Mouse (Mus musculus): ENCODE data around the gene Pef1. TPM values are rescaled to one million over a fixed set of nuclear protein-coding genes. Genes with fewer than 3 reads are reported as not detected.

The Pef1 gene
- polyA plus RNA-seq (2012; rRNA removed) = 47.1 and 52.5 TPM in 2 replicates

GRCm38 (mm10) chr4:130102111-130102651 is at the start of gene Pef1:
Pef1 (plus strand) TSS chr4:130102558.
- TF ChIP-seq CTCF (IDR thresholded peaks at IDR 0.05; ENCODE audit: extremely low read depth, insufficient read depth, insufficient read length, insufficient replicate concordance) (no peak), POLR2A (IDR thresholded peaks at IDR 0.05; ENCODE audit: low read depth, low read length) (no peak)
- WGBS = 31% methylated on average over 6 of the region's 6 CpGs
- no peak for DNase-seq (ENCODE audit: low read depth in 1 of 2, low spot score in 2 of 2)

GRCm38 (mm10) chr4:130053111-130053510 is 49.2 kb upstream of the Pef1 start:
- DNase-seq (ENCODE audit: low read depth in 1 of 2, low spot score in 2 of 2) = no peak
- TF ChIP-seq CTCF (IDR thresholded peaks at IDR 0.05; ENCODE audit: extremely low read depth, insufficient read depth, insufficient read length, insufficient replicate concordance) (no peak), POLR2A (IDR thresholded peaks at IDR 0.05; ENCODE audit: low read depth, low read length) (no peak)
- Histone ChIP-seq H3K27ac (ENCODE audit: insufficient read depth, low read length) (no peak overlapping the region), H3K27me3 (ENCODE audit: control insufficient read depth, insufficient read depth, low read length) (no peaks in the 10 kb centered on the region), H3K4me1 (ENCODE audit: control insufficient read depth, insufficient read depth, insufficient read length) (no peaks in the 10 kb centered on the region), H3K4me3 (ENCODE audit: extremely low read depth, insufficient read depth, insufficient read length) (no peak overlapping the region), H3K36me3 (ENCODE audit: control insufficient read depth, insufficient read depth, low read length) (no peaks in the 10 kb centered on the region)
- 84% methylated on average over 9 of the region's 9 CpGs for WGBS

More at GRCm38 (mm10) chr4:130102111-130102651, at the start of gene Pef1:
- H3K27ac ChIP-seq (ENCODE audit: insufficient read depth, low read length) = no peak within 1 kb of the TSS
- no peak within 1 kb of the TSS for H3K4me3 ChIP-seq (ENCODE audit: extremely low read depth, insufficient read depth, insufficient read length)
- no peaks in the 10 kb centered on the region; the same call in 1 of the 2 replicates for H3K27me3 ChIP-seq (ENCODE audit: control insufficient read depth, insufficient read depth, low read length)
- H3K36me3 ChIP-seq (ENCODE audit: control insufficient read depth, insufficient read depth, low read length) = no peaks in the 10 kb centered on the region
- no peaks in the 10 kb centered on the region for H3K4me1 ChIP-seq (ENCODE audit: control insufficient read depth, insufficient read depth, insufficient read length)

- no peak for DNase-seq (ENCODE audit: low read depth in 1 of 2, low spot score in 2 of 2)
- H3K4me3 ChIP-seq (ENCODE audit: extremely low read depth, insufficient read depth, insufficient read length) = no peak overlapping the region
- H3K27me3 ChIP-seq (ENCODE audit: control insufficient read depth, insufficient read depth, low read length) = no peaks in the 10 kb centered on the region
- no peaks in the 10 kb centered on the region for H3K4me1 ChIP-seq (ENCODE audit: control insufficient read depth, insufficient read depth, insufficient read length)
- TF ChIP-seq POLR2A (IDR thresholded peaks at IDR 0.05; ENCODE audit: low read depth, low read length) = no peak
- H3K27ac ChIP-seq (ENCODE audit: insufficient read depth, low read length) = no peak overlapping the region
- H3K36me3 ChIP-seq (ENCODE audit: control insufficient read depth, insufficient read depth, low read length) = no peaks in the 10 kb centered on the region
- 67% methylated on average over 1 of the region's 1 CpGs for WGBS
These were observed 47.6 kb upstream of the Pef1 start for GRCm38 (mm10) chr4:130054727-130055126.

- H3K27me3 ChIP-seq (ENCODE audit: control insufficient read depth, insufficient read depth, low read length) = no peaks in the 10 kb centered on the region
- H3K36me3 ChIP-seq (ENCODE audit: control insufficient read depth, insufficient read depth, low read length) = no peaks in the 10 kb centered on the region
- WGBS = 92% methylated on average over 14 of the region's 14 CpGs
- no peak for DNase-seq (ENCODE audit: low read depth in 1 of 2, low spot score in 2 of 2)
- TF ChIP-seq POLR2A (IDR thresholded peaks at IDR 0.05; ENCODE audit: low read depth, low read length) = no peak
- no peak for TF ChIP-seq CTCF (IDR thresholded peaks at IDR 0.05; ENCODE audit: extremely low read depth, insufficient read depth, insufficient read length, insufficient replicate concordance)
- H3K27ac ChIP-seq (ENCODE audit: insufficient read depth, low read length) = no peak overlapping the region
- no peaks in the 10 kb centered on the region for H3K4me1 ChIP-seq (ENCODE audit: control insufficient read depth, insufficient read depth, insufficient read length)
- no peak overlapping the region for H3K4me3 ChIP-seq (ENCODE audit: extremely low read depth, insufficient read depth, insufficient read length)
These were observed 47.0 kb upstream of the Pef1 start for GRCm38 (mm10) chr4:130055160-130056010.

- H3K4me3 ChIP-seq (ENCODE audit: extremely low read depth, insufficient read depth, insufficient read length) = no peak overlapping the region
- no peak overlapping the region for H3K27ac ChIP-seq (ENCODE audit: insufficient read depth, low read length)
- H3K4me1 ChIP-seq (ENCODE audit: control insufficient read depth, insufficient read depth, insufficient read length) = no peaks in the 10 kb centered on the region
- no peaks in the 10 kb centered on the region for H3K36me3 ChIP-seq (ENCODE audit: control insufficient read depth, insufficient read depth, low read length)
- DNase-seq (ENCODE audit: low read depth in 1 of 2, low spot score in 2 of 2) = no peak
- WGBS = 86% methylated on average over 3 of the region's 3 CpGs
- TF ChIP-seq POLR2A (IDR thresholded peaks at IDR 0.05; ENCODE audit: low read depth, low read length) (no peak), CTCF (IDR thresholded peaks at IDR 0.05; ENCODE audit: extremely low read depth, insufficient read depth, insufficient read length, insufficient replicate concordance) (no peak)
- no peaks in the 10 kb centered on the region for H3K27me3 ChIP-seq (ENCODE audit: control insufficient read depth, insufficient read depth, low read length)
These were observed 46.4 kb upstream of the Pef1 start for GRCm38 (mm10) chr4:130056011-130056322.

GRCm38 (mm10) chr4:130056471-130056870 is 45.9 kb upstream of the Pef1 start:
- no peak overlapping the region for H3K27ac ChIP-seq (ENCODE audit: insufficient read depth, low read length)
- 86% methylated on average over 3 of the region's 3 CpGs for WGBS
- H3K27me3 ChIP-seq (ENCODE audit: control insufficient read depth, insufficient read depth, low read length) = no peaks in the 10 kb centered on the region
- TF ChIP-seq CTCF (IDR thresholded peaks at IDR 0.05; ENCODE audit: extremely low read depth, insufficient read depth, insufficient read length, insufficient replicate concordance) (no peak), POLR2A (IDR thresholded peaks at IDR 0.05; ENCODE audit: low read depth, low read length) (no peak)
- no peaks in the 10 kb centered on the region for H3K4me1 ChIP-seq (ENCODE audit: control insufficient read depth, insufficient read depth, insufficient read length)
- no peak for DNase-seq (ENCODE audit: low read depth in 1 of 2, low spot score in 2 of 2)
- no peak overlapping the region for H3K4me3 ChIP-seq (ENCODE audit: extremely low read depth, insufficient read depth, insufficient read length)
- H3K36me3 ChIP-seq (ENCODE audit: control insufficient read depth, insufficient read depth, low read length) = no peaks in the 10 kb centered on the region

- H3K36me3 ChIP-seq (ENCODE audit: control insufficient read depth, insufficient read depth, low read length) = no peaks in the 10 kb centered on the region
- no peaks in the 10 kb centered on the region for H3K27me3 ChIP-seq (ENCODE audit: control insufficient read depth, insufficient read depth, low read length)
- H3K4me3 ChIP-seq (ENCODE audit: extremely low read depth, insufficient read depth, insufficient read length) = no peak overlapping the region
- H3K4me1 ChIP-seq (ENCODE audit: control insufficient read depth, insufficient read depth, insufficient read length) = no peaks in the 10 kb centered on the region
- TF ChIP-seq CTCF (IDR thresholded peaks at IDR 0.05; ENCODE audit: extremely low read depth, insufficient read depth, insufficient read length, insufficient replicate concordance) = no peak
- no peak for TF ChIP-seq POLR2A (IDR thresholded peaks at IDR 0.05; ENCODE audit: low read depth, low read length)
- no peak overlapping the region for H3K27ac ChIP-seq (ENCODE audit: insufficient read depth, low read length)
- DNase-seq (ENCODE audit: low read depth in 1 of 2, low spot score in 2 of 2) = no peak
These were observed 41.4 kb upstream of the Pef1 start for GRCm38 (mm10) chr4:130060937-130061336.

Measured in spleen, adult 2 months (tissue).